Mouse (Mus musculus) hindbrain, postnatal 0 days (tissue): ENCODE results near the gene Osbpl9. TPM values are rescaled to one million over a fixed set of nuclear protein-coding genes. Genes with fewer than 3 reads are reported as not detected.

Experiments
- ATAC-seq: fragments of 200-750 bp; cut with Nextera tagmentation; 2 replicates; pipeline ENCODE4 v1.8.0; 2017; ENCODE audit warnings: mild to moderate bottlenecking, moderate TSS enrichment, moderate library complexity
- DNase-seq: peaks from one replicate; pipeline ENCODE4 v3.0.0-alpha.2; 2015; ENCODE audit warnings: low spot score
- H3K27ac ChIP-seq: fragments of 300-500 bp; sonication (generic); 2 replicates; pipeline ENCODE4 v1.5.1; 2014; ENCODE audit warnings: mild to moderate bottlenecking
- H3K27me3 ChIP-seq: fragments of 300-500 bp; sonication (generic); 2 replicates; pipeline ENCODE4 v1.6.1; 2014; ENCODE audit warnings: low read length, mixed read lengths; ENCODE audit not compliant: insufficient read depth
- H3K36me3 ChIP-seq: fragments of 300-500 bp; sonication (generic); 2 replicates; pipeline ENCODE4 v1.6.1; 2014; ENCODE audit warnings: low read length, mixed read lengths; ENCODE audit not compliant: insufficient read depth
- H3K4me1 ChIP-seq: fragments of 300-500 bp; sonication (generic); 2 replicates; pipeline ENCODE4 v1.6.1; 2014; ENCODE audit warnings: antibody characterized with exemption, low read length, mixed read lengths; ENCODE audit not compliant: insufficient read depth
- H3K4me2 ChIP-seq: fragments of 300-500 bp; sonication (generic); 2 replicates; pipeline ENCODE4 v1.6.1; 2014; ENCODE audit warnings: low read depth, mild to moderate bottlenecking, low read length, moderate library complexity, mixed read lengths
- H3K4me3 ChIP-seq: fragments of 300-500 bp; sonication (generic); 2 replicates; pipeline ENCODE4 v1.5.1; 2014; ENCODE audit warnings: low read length
- H3K9ac ChIP-seq: fragments of 300-500 bp; sonication (generic); replicated peaks from 2 replicates; pipeline ENCODE4 v1.6.1; 2014; ENCODE audit warnings: mild to moderate bottlenecking, low read length, moderate library complexity, mixed read lengths
- H3K9me3 ChIP-seq: fragments of 300-500 bp; sonication (generic); 2 replicates; pipeline ENCODE4 v1.6.1; 2016; ENCODE audit warnings: low read length, mixed read lengths
- CTCF ChIP-seq: IDR thresholded peaks from 2 replicates; pipeline ENCODE4 v1.5.1; 2016; ENCODE audit warnings: antibody characterized with exemption, control low read depth, low read depth
- WGBS: fragments of 180-500 bp; shearing (Covaris S2); extraction: QIAGEN DNeasy Blood & Tissue Kit; methylation state at CpG from one replicate; pipeline ENCODE4 v1.1.7; 2014; 5-methylcytosine and 5-hydroxymethylcytosine counted together
- polyA plus RNA-seq: library from polyadenylated mRNA; unstranded; fragments of >200 nt; fragmentation: Nextera tagmentation; extraction: Ambion mirVana; gene quantifications from 2 replicates; pipeline ENCODE4 v1.2.1, GENCODE M21; 2015
- total RNA-seq: library from RNA; depleted of rRNA; stranded (reverse); fragments of >200 nt; gene quantifications from 2 replicates; pipeline ENCODE4 v1.2.3, GENCODE M21; 2014

Osbpl9 gene
- total and polyA plus RNA-seq, 2 experiments from 2014 or later: 59.0 to 59.3 TPM

GRCm38 (mm10) chr4:109210253-109210652, 8.2 kb upstream of the Osbpl9 start:
- Histone ChIP-seq H3K9ac (no peak overlapping the region), H3K9me3 (no peaks in the 10 kb centered on the region), H3K4me2 (no peak overlapping the region), H3K36me3 (no peaks in the 10 kb centered on the region), H3K27me3 (no peaks in the 10 kb centered on the region), H3K27ac (no peak overlapping the region), H3K4me1 (no peaks in the 10 kb centered on the region), H3K4me3 (no peak overlapping the region)
- no peak for ATAC-seq
- 63% methylated on average over 2 of the region's 2 CpGs for WGBS
- DNase-seq: no peak
- TF ChIP-seq CTCF: no peak

- H3K4me2 ChIP-seq: no peak overlapping the region
- no peaks in the 10 kb centered on the region for H3K36me3 ChIP-seq
- TF ChIP-seq CTCF: no peak
- WGBS: 71% methylated on average over 5 of the region's 5 CpGs
- H3K4me1 ChIP-seq: no peaks in the 10 kb centered on the region
- no peak overlapping the region for H3K9ac ChIP-seq
- DNase-seq (no peak), ATAC-seq (no peak)
- no peaks in the 10 kb centered on the region for H3K9me3 ChIP-seq
- no peak overlapping the region for H3K4me3 ChIP-seq
- no peaks in the 10 kb centered on the region for H3K27me3 ChIP-seq
- H3K27ac ChIP-seq: no peak overlapping the region
Measured at GRCm38 (mm10) chr4:109207524-109207923, 5.5 kb upstream of the Osbpl9 start.

GRCm38 (mm10) chr4:109204416-109204815, 2.3 kb upstream of the Osbpl9 start:
- ATAC-seq (no peak), DNase-seq (no peak)
- H3K9ac ChIP-seq: no peak overlapping the region
- 83% methylated on average over 1 of the region's 1 CpGs for WGBS
- H3K4me1 ChIP-seq: peaks cover 7% of the 10 kb centered on the region; the same call in 1 of the 2 replicates
- no peaks in the 10 kb centered on the region for H3K36me3 ChIP-seq
- H3K4me2 ChIP-seq: no peak overlapping the region
- no peaks in the 10 kb centered on the region for H3K9me3 ChIP-seq
- H3K4me3 ChIP-seq: no peak overlapping the region
- H3K27ac ChIP-seq: no peak overlapping the region
- no peak for TF ChIP-seq CTCF
- no peaks in the 10 kb centered on the region for H3K27me3 ChIP-seq

- H3K4me2 ChIP-seq: no peak overlapping the region
- 84% methylated on average over 1 of the region's 1 CpGs for WGBS
- no peak overlapping the region for H3K9ac ChIP-seq
- H3K27ac ChIP-seq: no peak overlapping the region
- no peak for TF ChIP-seq CTCF
- DNase-seq (no peak), ATAC-seq (no peak)
- H3K9me3 ChIP-seq: no peaks in the 10 kb centered on the region
- H3K27me3 ChIP-seq: no peaks in the 10 kb centered on the region
- no peak overlapping the region for H3K4me3 ChIP-seq
- peaks cover 7% of the 10 kb centered on the region; the same call in 1 of the 2 replicates for H3K4me1 ChIP-seq
- H3K36me3 ChIP-seq: no peaks in the 10 kb centered on the region
Measured at GRCm38 (mm10) chr4:109203931-109204330, 1.9 kb upstream of the Osbpl9 start.

GRCm38 (mm10) chr4:109199069-109199468, 3.0 kb downstream of the Osbpl9 start:
- no peak overlapping the region for H3K4me3 ChIP-seq
- no peak overlapping the region for H3K9ac ChIP-seq
- H3K4me2 ChIP-seq: no peak overlapping the region
- H3K9me3 ChIP-seq: no peaks in the 10 kb centered on the region
- 83% methylated on average over 4 of the region's 4 CpGs for WGBS
- peaks cover 7% of the 10 kb centered on the region; the same call in 1 of the 2 replicates for H3K4me1 ChIP-seq
- no peak overlapping the region for H3K27ac ChIP-seq
- DNase-seq (no peak), ATAC-seq (no peak)
- no peaks in the 10 kb centered on the region for H3K27me3 ChIP-seq
- TF ChIP-seq CTCF: no peak
- no peaks in the 10 kb centered on the region for H3K36me3 ChIP-seq

GRCm38 (mm10) chr4:109195900-109196629, 6.0 kb downstream of the Osbpl9 start:
- ATAC-seq (no peak), DNase-seq (no peak)
- Histone ChIP-seq H3K9ac (no peak overlapping the region), H3K4me2 (no peak overlapping the region), H3K4me3 (no peak overlapping the region), H3K36me3 (no peaks in the 10 kb centered on the region), H3K9me3 (no peaks in the 10 kb centered on the region), H3K4me1 (peaks cover 7% of the 10 kb centered on the region; the same call in 1 of the 2 replicates), H3K27me3 (no peaks in the 10 kb centered on the region), H3K27ac (no peak overlapping the region)
- 89% methylated on average over 7 of the region's 7 CpGs for WGBS
- no peak for TF ChIP-seq CTCF

- DNase-seq: no peak
- no peaks in the 10 kb centered on the region for H3K9me3 ChIP-seq
- ATAC-seq: no peak
- no peaks in the 10 kb centered on the region for H3K36me3 ChIP-seq
- H3K4me3 ChIP-seq: no peak overlapping the region
- H3K4me2 ChIP-seq: no peak overlapping the region
- H3K9ac ChIP-seq: no peak overlapping the region
- no peak for TF ChIP-seq CTCF
- no peaks in the 10 kb centered on the region for H3K4me1 ChIP-seq
- no peaks in the 10 kb centered on the region for H3K27me3 ChIP-seq
- no peak overlapping the region for H3K27ac ChIP-seq
- 81% methylated on average over 5 of the region's 5 CpGs for WGBS
Measured at GRCm38 (mm10) chr4:109193886-109194285, 8.2 kb downstream of the Osbpl9 start.
